8 mouse cellular contexts compared by ENCODE assay signal in genomic region chr7:16012576-16013263, GRCm38 (mm10). TPM values are rescaled to one million over a fixed set of nuclear protein-coding genes. Genes with fewer than 3 reads are reported as not detected.
A peak's percentile ranks its signal among the peaks of the same experiment; 100 is the strongest.
DNase-seq lines count a peak whose midpoint lies in the region; ATAC-seq and TF ChIP-seq lines count a peak whose summit lies in the region.

No protein-coding gene starts in this region.

- TF ChIP-seq POLR2A in MEL (IDR thresholded peaks at IDR 0.05; ENCODE audit: control insufficient read depth in 1 of 2, insufficient read depth in 1 of 2, low read depth in 1 of 2, low read length in 2 of 2, poor library complexity in 1 of 2), result no peak
- no peak for TF ChIP-seq POLR2A in embryonic fibroblast, embryonic 13.5 days (IDR thresholded peaks at IDR 0.05; ENCODE audit: low read depth, low read length)

- no peak for DNase-seq in layer of hippocampus, adult 2 months (ENCODE audit: low spot score in 2 of 2)
- DNase-seq in layer of hippocampus, adult 8-10 months (ENCODE audit: low spot score in 2 of 2), result no peak
- DNase-seq in MEL (ENCODE audit: low read depth, low spot score), result peak; percentile 33
- DNase-seq in limb, embryonic 11.5 days (ENCODE audit: low spot score), result peak; percentile 30
- DNase-seq in thymus, postnatal 0 days (ENCODE audit: low spot score), result peak; percentile 47
- DNase-seq in left cerebral cortex, postnatal 14 days (ENCODE audit: low spot score in 2 of 2), result no peak
- DNase-seq in layer of hippocampus, postnatal 14 days (ENCODE audit: low spot score in 2 of 2), result no peak

- no peaks in the 10 kb centered on the region for H3K4me1 ChIP-seq in MEL (ENCODE audit: control insufficient read depth in 1 of 2, insufficient read depth in 2 of 2, low read length in 2 of 2)
- H3K4me1 ChIP-seq in embryonic fibroblast, embryonic 13.5 days (ENCODE audit: control insufficient read depth, insufficient read depth, low read length), result peaks cover 15% of the 10 kb centered on the region
- H3K4me1 ChIP-seq in limb, embryonic 11.5 days (ENCODE audit: control insufficient read depth, insufficient read depth, low read length), result peaks cover 5% of the 10 kb centered on the region; the same call in 1 of the 2 replicates

- H3K4me3 ChIP-seq in layer of hippocampus, adult 2 months, result no peak overlapping the region
- H3K4me3 ChIP-seq in MEL (ENCODE audit: control insufficient read depth in 1 of 2, insufficient read depth in 1 of 2, low read depth in 2 of 2, low read length in 2 of 2), result no peak overlapping the region
- no peak overlapping the region for H3K4me3 ChIP-seq in embryonic fibroblast, embryonic 13.5 days (ENCODE audit: insufficient read depth, low read length)
- no peak overlapping the region for H3K4me3 ChIP-seq in limb, embryonic 11.5 days (ENCODE audit: low read depth, low read length)

- H3K4me2 ChIP-seq in limb, embryonic 11.5 days (ENCODE audit: low read depth, severe bottlenecking), result no peak overlapping the region

- intact Hi-C loops in left cerebral cortex, postnatal 14 days (cut with DNase I), result no loop called here

- TF ChIP-seq CTCF in layer of hippocampus, adult 2 months (conservative IDR thresholded peaks at IDR 0.05), result peak; percentile 79
- peak; percentile 35 to 71 (median 50) for TF ChIP-seq CTCF in MEL (IDR thresholded peaks at IDR 0.05 in 2 of 3, conservative IDR thresholded peaks at IDR 0.05 in 1 of 3; ENCODE audit: control insufficient read depth in 1 of 3, insufficient read depth in 1 of 3, low read depth in 2 of 3, low read length in 3 of 3, poor library complexity in 1 of 3, severe bottlenecking in 1 of 3)
- TF ChIP-seq CTCF in embryonic fibroblast, embryonic 13.5 days (IDR thresholded peaks at IDR 0.05; ENCODE audit: borderline replicate concordance, insufficient read depth, low read length), result no peak

- no peak for TF ChIP-seq EP300 in MEL (IDR thresholded peaks at IDR 0.05; ENCODE audit: low read depth in 1 of 2, low read length in 2 of 2)

- H3K79me2 ChIP-seq in MEL (ENCODE audit: control insufficient read depth, insufficient read depth, low read length, poor library complexity), result peaks cover 5% of the 10 kb centered on the region; the same call in 1 of the 2 replicates

- H3K27ac ChIP-seq in layer of hippocampus, adult 2 months, result no peak overlapping the region
- H3K27ac ChIP-seq in MEL (ENCODE audit: control insufficient read depth, low read depth, low read length), result no peak overlapping the region
- peak overlapping the region; percentile 5; the same call in 1 of the 2 replicates for H3K27ac ChIP-seq in embryonic fibroblast, embryonic 13.5 days (ENCODE audit: insufficient read depth, low read length)
- no peak overlapping the region for H3K27ac ChIP-seq in limb, embryonic 11.5 days (replicated peaks; ENCODE audit: low read depth, low read length)

- H3K9ac ChIP-seq in MEL (ENCODE audit: control insufficient read depth, low read depth, low read length, poor library complexity, severe bottlenecking), result no peak overlapping the region
- H3K9ac ChIP-seq in limb, embryonic 11.5 days (ENCODE audit: low read length), result no peak overlapping the region

- no peaks in the 10 kb centered on the region for H3K9me3 ChIP-seq in MEL (replicated peaks; ENCODE audit: insufficient read depth, low read length)
- no peaks in the 10 kb centered on the region for H3K9me3 ChIP-seq in limb, embryonic 11.5 days (ENCODE audit: control insufficient read depth, low read length)

- TF ChIP-seq RAD21 in MEL (IDR thresholded peaks at IDR 0.05; ENCODE audit: low read depth, low read length), result no peak

- 74% methylated on average over 11 of the region's 11 CpGs for WGBS in limb, embryonic 11.5 days

- peaks cover 0 to 2% of the 10 kb centered on the region in 2 experiments; a peak in 2 of 4 replicates for H3K36me3 ChIP-seq in MEL (ENCODE audit: control insufficient read depth in 1 of 2, insufficient read depth in 2 of 2, low read length in 2 of 2)
- H3K36me3 ChIP-seq in limb, embryonic 11.5 days (ENCODE audit: control insufficient read depth, insufficient read depth, low read length), result 0 out of 2 replicates have a peak, but pooled peaks cover 2% of the 10 kb centered on the region

- H3K27me3 ChIP-seq in MEL (ENCODE audit: control insufficient read depth in 1 of 2, insufficient read depth in 2 of 2, low read length in 2 of 2), result no peaks in the 10 kb centered on the region
- H3K27me3 ChIP-seq in limb, embryonic 11.5 days (ENCODE audit: control insufficient read depth, insufficient read depth, low read length), result no peaks in the 10 kb centered on the region

- ATAC-seq in limb, embryonic 11.5 days (ENCODE audit: insufficient number of reproducible peaks, low FRiP score, low TSS enrichment, low read depth), result no peak

TF ChIP-seq in MEL, 35 proteins besides CTCF, POLR2A, EP300 and RAD21:
- no peak for TF ChIP-seq KAT2A (conservative IDR thresholded peaks at IDR 0.05; ENCODE audit: low read depth, low read length)
- no peak for TF ChIP-seq USF2 (IDR thresholded peaks at IDR 0.05; ENCODE audit: borderline replicate concordance in 1 of 2, insufficient read depth in 1 of 2, low read depth in 1 of 2, low read length in 2 of 2)

RNA-seq across cellular contexts. Expression of gene Bicra, which starts 35.0 kb away (rescaled TPM):
- 10 to 100 TPM; 20.8 to 22.8 TPM for total RNA-seq in layer of hippocampus, adult 2 months (2021)
- total RNA-seq in layer of hippocampus, adult 8-10 months (2022), result 10 to 100 TPM; 15.4 to 20.0 (median 17.2) TPM
- 0.81 and 1.5 TPM in 2 replicates for total RNA-seq in MEL (2012; rRNA removed)
- polyA plus RNA-seq in MEL (2012; ENCODE audit: insufficient read depth in 1 of 2, insufficient read length in 2 of 2, low read depth in 1 of 2, low replicate concordance in 2 of 2, missing spikeins in 1 of 2), result 10 to 100 TPM in 1 of 2 experiments, not detected in 1; 14.1 TPM
- polyA plus RNA-seq in embryonic fibroblast, embryonic 13.5 days (2011; ENCODE audit: insufficient read length, low read depth, missing spikeins), result 10.8 and 12.1 TPM in 2 replicates
- 9.3 and 10.1 TPM in 2 replicates for polyA plus RNA-seq in limb, embryonic 11.5 days (2014; fragmentation: Nextera tagmentation; extraction: Ambion mirVana)
- 2.9 and 4.9 TPM in 2 replicates for polyA plus RNA-seq in thymus, postnatal 0 days (2015; fragmentation: Nextera tagmentation; extraction: Ambion mirVana)
- total RNA-seq in left cerebral cortex, postnatal 14 days (2021), result 10 to 100 TPM; 14.6 to 16.9 TPM
- 10 to 100 TPM; 18.7 to 19.4 TPM for total RNA-seq in layer of hippocampus, postnatal 14 days (2021)

RNA-seq across cellular contexts. Expression of gene Ehd2, which starts 45.4 kb away (rescaled TPM):
- total RNA-seq in layer of hippocampus, adult 2 months (2021), result 1 to 10 TPM; 6.7 to 7.3 TPM
- 10 to 100 TPM in 1 of 4 experiments, 1 to 10 TPM in 3; 6.3 to 10.3 (median 8.7) TPM for total RNA-seq in layer of hippocampus, adult 8-10 months (2022)
- 2.5 and 3.2 TPM in 2 replicates for total RNA-seq in MEL (2012; rRNA removed)
- 1 to 10 TPM in 1 of 2 experiments, not detected in 1; 6.2 TPM for polyA plus RNA-seq in MEL (2012; ENCODE audit: insufficient read depth in 1 of 2, insufficient read length in 2 of 2, low read depth in 1 of 2, low replicate concordance in 2 of 2, missing spikeins in 1 of 2)
- polyA plus RNA-seq in embryonic fibroblast, embryonic 13.5 days (2011; ENCODE audit: insufficient read length, low read depth, missing spikeins), result 136 and 191 TPM in 2 replicates
- 8.1 and 9.3 TPM in 2 replicates for polyA plus RNA-seq in limb, embryonic 11.5 days (2014; fragmentation: Nextera tagmentation; extraction: Ambion mirVana)
- polyA plus RNA-seq in thymus, postnatal 0 days (2015; fragmentation: Nextera tagmentation; extraction: Ambion mirVana), result 5.1 and 6.5 TPM in 2 replicates
- total RNA-seq in left cerebral cortex, postnatal 14 days (2021), result 1 to 10 TPM; 6.8 to 8.4 TPM
- 1 to 10 TPM; 7.0 to 9.3 TPM for total RNA-seq in layer of hippocampus, postnatal 14 days (2021)

RNA-seq across cellular contexts. Expression of gene Zfp541, which starts 48.9 kb away (rescaled TPM):
- total RNA-seq in layer of hippocampus, adult 2 months (2021), result 1 to 10 TPM in 1 of 2 experiments, under 1 TPM in 1; 0.59 to 1.1 TPM
- under 1 TPM; 0.67 to 0.98 (median 0.84) TPM for total RNA-seq in layer of hippocampus, adult 8-10 months (2022)
- not detected in 2 replicates for total RNA-seq in MEL (2012; rRNA removed)
- under 1 TPM in 1 of 2 experiments, not detected in 1; 0.01 TPM for polyA plus RNA-seq in MEL (2012; ENCODE audit: insufficient read depth in 1 of 2, insufficient read length in 2 of 2, low read depth in 1 of 2, low replicate concordance in 2 of 2, missing spikeins in 1 of 2)
- polyA plus RNA-seq in embryonic fibroblast, embryonic 13.5 days (2011; ENCODE audit: insufficient read length, low read depth, missing spikeins), result not detected in 2 replicates
- not detected in 2 replicates for polyA plus RNA-seq in limb, embryonic 11.5 days (2014; fragmentation: Nextera tagmentation; extraction: Ambion mirVana)
- 0.13 and 0.36 TPM in 2 replicates for polyA plus RNA-seq in thymus, postnatal 0 days (2015; fragmentation: Nextera tagmentation; extraction: Ambion mirVana)
- under 1 TPM; 0.40 to 0.59 TPM for total RNA-seq in left cerebral cortex, postnatal 14 days (2021)
- under 1 TPM; 0.46 to 0.50 TPM for total RNA-seq in layer of hippocampus, postnatal 14 days (2021)

Comparison
In these comparisons a context has a peak if more than half of its experiments do, and no peak if none do; other contexts are left out.
1. DNase-seq: peak in MEL (single experiment), limb, embryonic 11.5 days (single experiment) and thymus, postnatal 0 days (single experiment); none in layer of hippocampus, adult 2 months (0 of 2), layer of hippocampus, adult 8-10 months (0 of 2), left cerebral cortex, postnatal 14 days (0 of 2) and layer of hippocampus, postnatal 14 days (0 of 2).